Mouse (Mus musculus) stomach, postnatal 0 days (tissue): ENCODE measurements at regions not wholly inside any gene's neighbourhood (a gene's known extent, or its start where the extent isn't known, plus 50 kb on each side); places are given as distances from the start of the nearest gene placed in this dataset.

ENCODE experiments used
- ATAC-seq: fragments of 200-750 bp; cut with Nextera tagmentation; 2 replicates; pipeline ENCODE4 v1.8.0; 2017; ENCODE audit not compliant: low FRiP score, low TSS enrichment
- DNase-seq: peaks from one replicate; pipeline ENCODE4 v3.0.0-alpha.2; 2016; ENCODE audit warnings: low spot score
- H3K27ac ChIP-seq: fragments of 300-500 bp; sonication (generic); replicated peaks from 2 replicates; pipeline ENCODE4 v1.5.1; 2014; ENCODE audit warnings: mild to moderate bottlenecking, control low read depth
- H3K27me3 ChIP-seq: fragments of 300-500 bp; sonication (generic); 2 replicates; pipeline ENCODE4 v1.6.1; 2014; ENCODE audit warnings: low read length; ENCODE audit not compliant: control insufficient read depth, insufficient read depth
- H3K36me3 ChIP-seq: fragments of 300-500 bp; sonication (generic); 2 replicates; pipeline ENCODE4 v1.6.1; 2014; ENCODE audit warnings: low read length, mixed read lengths; ENCODE audit not compliant: control insufficient read depth, insufficient read depth
- H3K4me1 ChIP-seq: fragments of 300-500 bp; sonication (generic); replicated peaks from 2 replicates; pipeline ENCODE4 v1.6.1; 2014; ENCODE audit warnings: antibody characterized with exemption; ENCODE audit not compliant: control insufficient read depth, insufficient read depth
- H3K4me2 ChIP-seq: fragments of 300-500 bp; sonication (generic); replicated peaks from 2 replicates; pipeline ENCODE4 v1.6.1; 2014; ENCODE audit warnings: low read depth, mild to moderate bottlenecking, control low read depth, moderate library complexity
- H3K4me3 ChIP-seq: fragments of 300-500 bp; sonication (generic); 2 replicates; pipeline ENCODE4 v1.5.1; 2014; ENCODE audit warnings: low read depth, low read length, control low read depth
- H3K9ac ChIP-seq: fragments of 300-500 bp; sonication (generic); 2 replicates; pipeline ENCODE4 v1.6.1; 2014; ENCODE audit warnings: mild to moderate bottlenecking, low read length, control low read depth, mixed read lengths
- H3K9me3 ChIP-seq: fragments of 300-500 bp; sonication (generic); 2 replicates; pipeline ENCODE4 v1.6.1; 2016; ENCODE audit warnings: low read length; ENCODE audit not compliant: control insufficient read depth
- CTCF ChIP-seq: IDR thresholded peaks from 2 replicates; pipeline ENCODE4 v1.5.1; 2016; ENCODE audit warnings: antibody characterized with exemption, low read depth, mild to moderate bottlenecking, moderate library complexity
- EP300 ChIP-seq: optimal IDR thresholded peaks from 2 replicates; pipeline ENCODE3; 2016; ENCODE audit warnings: antibody characterized with exemption
- WGBS: fragments of 180-500 bp; shearing (Covaris S2); extraction: QIAGEN DNeasy Blood & Tissue Kit; methylation state at CpG from one replicate; pipeline ENCODE4 v1.1.7; 2014; 5-methylcytosine and 5-hydroxymethylcytosine counted together

DNA sequence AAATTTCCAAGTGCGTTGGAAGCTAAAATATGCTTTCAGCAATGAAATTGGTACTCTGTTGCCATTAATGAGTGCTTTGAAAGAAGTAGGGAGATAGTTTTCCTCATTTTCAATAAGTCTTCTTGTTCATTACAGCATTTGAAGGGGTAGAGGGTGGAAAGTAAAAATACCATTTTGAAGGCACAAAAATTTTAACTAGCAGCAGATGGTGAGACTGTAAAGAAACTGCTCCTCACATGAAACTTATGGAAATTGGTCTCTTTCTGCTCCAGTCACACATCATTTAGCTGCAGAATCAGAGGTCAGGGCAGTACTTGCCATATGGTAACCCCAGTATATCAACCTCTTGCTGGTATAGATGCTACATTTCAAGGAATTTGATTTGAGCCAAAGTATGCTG is 414.1 kb downstream of the Chl1 start:
- TF ChIP-seq CTCF (no peak), EP300 (no peak)
- H3K4me3 ChIP-seq = no peak overlapping the region
- no peaks in the 10 kb centered on the region for H3K4me1 ChIP-seq
- ATAC-seq (no peak), DNase-seq (no peak)
- no peaks in the 10 kb centered on the region for H3K9me3 ChIP-seq
- H3K27me3 ChIP-seq = no peaks in the 10 kb centered on the region
- 80% methylated on average over 1 of the region's 1 CpGs for WGBS
- H3K4me2 ChIP-seq = no peak overlapping the region
- no peaks in the 10 kb centered on the region for H3K36me3 ChIP-seq
- H3K9ac ChIP-seq = no peak overlapping the region
- H3K27ac ChIP-seq = no peak overlapping the region

- 78% methylated on average over 3 of the region's 3 CpGs for WGBS
- Histone ChIP-seq H3K36me3 (no peaks in the 10 kb centered on the region), H3K27me3 (no peaks in the 10 kb centered on the region), H3K4me2 (no peak overlapping the region), H3K9me3 (no peaks in the 10 kb centered on the region), H3K4me1 (no peaks in the 10 kb centered on the region), H3K27ac (no peak overlapping the region), H3K9ac (no peak overlapping the region), H3K4me3 (no peak overlapping the region)
- no peak for ATAC-seq
- TF ChIP-seq CTCF = no peak
- TF ChIP-seq EP300 = no peak
- no peak for DNase-seq
These were observed 416.7 kb downstream of the Chl1 start for GRCm38 (mm10) chr6:103927094-103927493.

DNA sequence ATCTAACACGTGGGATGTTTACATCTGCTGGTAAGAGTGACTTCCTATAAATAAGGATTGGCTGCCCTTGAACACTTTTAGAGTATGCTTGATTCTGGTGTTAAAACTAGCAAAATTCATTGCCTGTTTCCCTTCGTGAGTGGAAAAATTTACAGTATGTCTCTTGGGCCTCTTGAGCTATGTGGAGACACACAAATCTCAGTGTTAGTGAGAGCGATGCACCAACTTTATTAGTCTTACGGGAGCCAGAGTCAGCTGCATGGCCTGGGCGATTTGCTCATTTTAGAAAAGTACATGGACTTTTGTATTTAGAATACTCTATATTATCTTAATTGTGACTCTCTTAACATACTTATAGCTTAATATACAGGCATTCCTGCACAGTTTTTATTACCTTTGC is 430.0 kb downstream of the Chl1 start:
- no peak overlapping the region for H3K4me2 ChIP-seq
- no peaks in the 10 kb centered on the region for H3K4me1 ChIP-seq
- no peaks in the 10 kb centered on the region for H3K9me3 ChIP-seq
- TF ChIP-seq EP300 (no peak), CTCF (no peak)
- no peak overlapping the region for H3K4me3 ChIP-seq
- H3K36me3 ChIP-seq = no peaks in the 10 kb centered on the region
- H3K9ac ChIP-seq = no peak overlapping the region
- no peak overlapping the region for H3K27ac ChIP-seq
- no peak for DNase-seq
- 70% methylated on average over 5 of the region's 5 CpGs for WGBS
- H3K27me3 ChIP-seq = no peaks in the 10 kb centered on the region
- no peak for ATAC-seq

DNA sequence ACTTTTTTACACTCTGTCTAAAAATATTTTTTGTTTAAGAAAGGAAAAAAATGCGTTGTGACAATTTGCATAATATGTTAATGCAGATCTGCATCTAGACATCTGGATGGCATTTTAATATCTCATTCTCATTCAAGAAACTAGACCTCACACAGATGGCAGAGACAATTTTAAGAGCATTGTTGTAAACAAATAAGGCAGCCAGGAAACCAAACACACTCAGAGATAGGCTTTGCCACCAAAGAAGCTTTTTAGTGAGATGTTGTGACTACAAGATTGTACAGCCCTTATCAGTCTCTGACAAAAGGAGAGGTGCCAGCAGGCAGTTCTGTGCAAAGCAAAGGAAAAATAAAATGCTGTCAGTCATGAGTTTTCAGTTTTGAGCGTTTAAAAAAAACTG is 434.0 kb downstream of the Chl1 start:
- WGBS = 63% methylated on average over 2 of the region's 2 CpGs

GRCm38 (mm10) chr6:103947474-103947873 is 437.1 kb downstream of the Chl1 start:
- no peaks in the 10 kb centered on the region for H3K27me3 ChIP-seq
- H3K27ac ChIP-seq = no peak overlapping the region
- no peaks in the 10 kb centered on the region for H3K4me1 ChIP-seq
- no peak for TF ChIP-seq EP300
- no peak for TF ChIP-seq CTCF
- WGBS = 66% methylated on average over 3 of the region's 3 CpGs
- no peaks in the 10 kb centered on the region for H3K36me3 ChIP-seq
- no peaks in the 10 kb centered on the region for H3K9me3 ChIP-seq
- ATAC-seq (no peak), DNase-seq (no peak)
- no peak overlapping the region for H3K4me3 ChIP-seq
- H3K4me2 ChIP-seq = no peak overlapping the region
- no peak overlapping the region for H3K9ac ChIP-seq

More for the DNA sequence above, 434.0 kb downstream of the Chl1 start:
- Histone ChIP-seq H3K27ac (no peak overlapping the region), H3K4me3 (no peak overlapping the region), H3K9me3 (no peaks in the 10 kb centered on the region), H3K27me3 (no peaks in the 10 kb centered on the region), H3K36me3 (no peaks in the 10 kb centered on the region), H3K4me2 (no peak overlapping the region), H3K4me1 (no peaks in the 10 kb centered on the region), H3K9ac (no peak overlapping the region)
- TF ChIP-seq CTCF = no peak
- no peak for TF ChIP-seq EP300
- DNase-seq = no peak
- no peak for ATAC-seq

DNA sequence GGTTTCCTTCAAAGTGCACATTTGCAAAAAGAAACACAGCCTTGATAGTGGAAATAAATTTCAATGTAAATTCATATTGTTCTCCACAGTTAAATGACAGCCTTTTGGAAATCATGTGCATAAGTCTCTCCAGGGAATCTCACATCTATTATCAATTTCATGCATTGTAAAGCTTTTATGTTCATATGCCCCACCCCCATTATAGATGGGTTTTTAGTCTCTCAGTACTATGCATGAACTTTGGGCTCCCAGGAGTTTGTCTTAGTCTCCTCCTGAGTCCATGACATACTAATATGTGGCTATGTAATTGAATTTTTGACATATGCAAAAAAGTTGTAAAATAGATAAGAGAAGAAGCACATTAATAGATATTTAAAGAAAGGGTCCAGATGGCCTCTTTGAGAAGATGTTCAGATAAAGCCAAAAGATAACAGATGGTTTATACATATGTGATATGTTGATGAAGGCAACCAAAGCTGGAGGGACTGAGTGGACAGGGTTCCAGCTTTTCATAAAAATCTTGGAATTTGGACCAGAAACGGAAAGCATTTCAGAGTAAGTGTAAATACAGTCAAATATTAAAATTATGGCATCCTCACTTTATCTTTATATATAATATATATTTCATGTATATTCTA is 442.9 kb downstream of the Chl1 start:
- 59% methylated on average over 1 of the region's 1 CpGs for WGBS

More for the DNA sequence above, 442.9 kb downstream of the Chl1 start:
- H3K4me3 ChIP-seq = no peak overlapping the region
- TF ChIP-seq CTCF = no peak
- no peak for TF ChIP-seq EP300
- DNase-seq (no peak), ATAC-seq (no peak)
- no peaks in the 10 kb centered on the region for H3K9me3 ChIP-seq
- H3K27me3 ChIP-seq = no peaks in the 10 kb centered on the region
- H3K9ac ChIP-seq = no peak overlapping the region
- H3K27ac ChIP-seq = no peak overlapping the region
- H3K4me2 ChIP-seq = no peak overlapping the region
- H3K36me3 ChIP-seq = no peaks in the 10 kb centered on the region
- no peaks in the 10 kb centered on the region for H3K4me1 ChIP-seq
